Mouse (Mus musculus) hindbrain, embryonic 16.5 days (tissue): ENCODE measurements around the gene Fancd2os. TPM values are rescaled to one million over a fixed set of nuclear protein-coding genes. Genes with fewer than 3 reads are reported as not detected.

Source experiments
- ATAC-seq: fragments of 200-750 bp; cut with Nextera tagmentation; 2 replicates; pipeline ENCODE4 v1.8.0; 2017; ENCODE audit warnings: moderate TSS enrichment, moderate library complexity
- H3K27ac ChIP-seq: fragments of 300-500 bp; sonication (generic); 2 replicates; pipeline ENCODE4 v1.5.1; 2014; ENCODE audit warnings: low read depth, mild to moderate bottlenecking, control low read depth, low read length, moderate library complexity
- H3K27me3 ChIP-seq: fragments of 300-500 bp; sonication (generic); replicated peaks from 2 replicates; pipeline ENCODE4 v1.6.1; 2014; ENCODE audit warnings: low read length; ENCODE audit not compliant: control insufficient read depth, insufficient read depth
- H3K36me3 ChIP-seq: fragments of 300-500 bp; sonication (generic); 2 replicates; pipeline ENCODE4 v1.6.1; 2014; ENCODE audit warnings: mild to moderate bottlenecking, low read length, moderate library complexity, mixed read lengths; ENCODE audit not compliant: control insufficient read depth, insufficient read depth
- H3K4me1 ChIP-seq: fragments of 300-500 bp; sonication (generic); 2 replicates; pipeline ENCODE4 v1.6.1; 2014; ENCODE audit warnings: low read depth, low read length; ENCODE audit not compliant: control insufficient read depth, insufficient read depth
- H3K4me2 ChIP-seq: fragments of 300-500 bp; sonication (generic); 2 replicates; pipeline ENCODE4 v1.6.1; 2014; ENCODE audit warnings: mild to moderate bottlenecking, low read length, control low read depth, moderate library complexity
- H3K4me3 ChIP-seq: fragments of 300-500 bp; sonication (generic); 2 replicates; pipeline ENCODE4 v1.5.1; 2014; ENCODE audit warnings: mild to moderate bottlenecking, low read length, control low read depth, moderate library complexity
- H3K9ac ChIP-seq: fragments of 300-500 bp; sonication (generic); 2 replicates; pipeline ENCODE4 v1.6.1; 2014; ENCODE audit warnings: low read depth, mild to moderate bottlenecking, control low read depth, low read length, moderate library complexity
- H3K9me3 ChIP-seq: fragments of 300-500 bp; sonication (generic); 2 replicates; pipeline ENCODE4 v1.6.1; 2014; ENCODE audit warnings: mild to moderate bottlenecking, low read length, moderate library complexity; ENCODE audit not compliant: control insufficient read depth
- WGBS: fragments of 180-500 bp; shearing (Covaris S2); extraction: QIAGEN DNeasy Blood & Tissue Kit; methylation state at CpG from one replicate; pipeline ENCODE4 v1.1.7; 2014; 5-methylcytosine and 5-hydroxymethylcytosine counted together
- polyA plus RNA-seq: library from polyadenylated mRNA; unstranded; fragments of >200 nt; fragmentation: Nextera tagmentation; extraction: Ambion mirVana; gene quantifications from 2 replicates; pipeline ENCODE4 v1.2.1, GENCODE M21; 2015

Fancd2os gene
- polyA plus RNA-seq = 0.21 and 0.22 TPM in 2 replicates

GRCm38 (mm10) chr6:113600543-113601139 lies at the start of gene Fancd2os:
Gene Fancd2os (minus strand): TSS chr6:113600715.
- Histone ChIP-seq H3K4me1 (peaks cover 4% of the 10 kb centered on the region), H3K9me3 (no peaks in the 10 kb centered on the region), H3K4me2 (no peak within 1 kb of the TSS), H3K27me3 (no peaks in the 10 kb centered on the region), H3K36me3 (no peaks in the 10 kb centered on the region), H3K4me3 (no peak within 1 kb of the TSS), H3K27ac (no peak within 1 kb of the TSS), H3K9ac (0 out of 2 replicates have a peak within 1 kb of the TSS, but pooled peaks have one; percentile 1)
- no peak for ATAC-seq
- WGBS = 39% methylated on average over 23 of the region's 23 CpGs

GRCm38 (mm10) chr6:113650197-113650640 lies 49.7 kb upstream of the Fancd2os start:
- ATAC-seq = no peak
- Histone ChIP-seq H3K27me3 (no peaks in the 10 kb centered on the region), H3K27ac (no peak overlapping the region), H3K36me3 (no peaks in the 10 kb centered on the region), H3K4me2 (no peak overlapping the region), H3K9me3 (no peaks in the 10 kb centered on the region), H3K4me1 (no peaks in the 10 kb centered on the region), H3K9ac (no peak overlapping the region), H3K4me3 (no peak overlapping the region)
- WGBS = 75% methylated on average over 4 of the region's 4 CpGs

GRCm38 (mm10) chr6:113649346-113650196 lies 49.1 kb upstream of the Fancd2os start:
- ATAC-seq = no peak
- Histone ChIP-seq H3K27me3 (no peaks in the 10 kb centered on the region), H3K27ac (no peak overlapping the region), H3K9me3 (no peaks in the 10 kb centered on the region), H3K9ac (no peak overlapping the region), H3K4me3 (no peak overlapping the region), H3K4me1 (no peaks in the 10 kb centered on the region), H3K4me2 (no peak overlapping the region), H3K36me3 (no peaks in the 10 kb centered on the region)
- 81% methylated on average over 7 of the region's 7 CpGs for WGBS

- WGBS = 82% methylated on average over 8 of the region's 8 CpGs
- H3K9ac ChIP-seq = no peak overlapping the region
- no peaks in the 10 kb centered on the region for H3K27me3 ChIP-seq
- no peak overlapping the region for H3K4me3 ChIP-seq
- H3K27ac ChIP-seq = no peak overlapping the region
- no peaks in the 10 kb centered on the region for H3K36me3 ChIP-seq
- H3K4me1 ChIP-seq = no peaks in the 10 kb centered on the region
- ATAC-seq = no peak
- H3K4me2 ChIP-seq = no peak overlapping the region
- no peaks in the 10 kb centered on the region for H3K9me3 ChIP-seq
These were observed 44.3 kb upstream of the Fancd2os start for GRCm38 (mm10) chr6:113644808-113645207.

- no peaks in the 10 kb centered on the region for H3K36me3 ChIP-seq
- no peaks in the 10 kb centered on the region for H3K4me1 ChIP-seq
- H3K4me3 ChIP-seq = no peak overlapping the region
- H3K9ac ChIP-seq = no peak overlapping the region
- H3K27me3 ChIP-seq = no peaks in the 10 kb centered on the region
- no peak for ATAC-seq
- H3K4me2 ChIP-seq = no peak overlapping the region
- no peaks in the 10 kb centered on the region for H3K9me3 ChIP-seq
- 88% methylated on average over 2 of the region's 2 CpGs for WGBS
- no peak overlapping the region for H3K27ac ChIP-seq
These were observed 43.5 kb upstream of the Fancd2os start for GRCm38 (mm10) chr6:113643967-113644366.

GRCm38 (mm10) chr6:113643021-113643420 lies 42.5 kb upstream of the Fancd2os start:
- Histone ChIP-seq H3K4me1 (no peaks in the 10 kb centered on the region), H3K27me3 (no peaks in the 10 kb centered on the region), H3K4me3 (no peak overlapping the region), H3K9ac (no peak overlapping the region), H3K36me3 (no peaks in the 10 kb centered on the region), H3K4me2 (no peak overlapping the region), H3K9me3 (no peaks in the 10 kb centered on the region), H3K27ac (no peak overlapping the region)
- ATAC-seq = no peak
- WGBS = 84% methylated on average over 4 of the region's 4 CpGs

GRCm38 (mm10) chr6:113642605-113643004 lies 42.1 kb upstream of the Fancd2os start:
- H3K27me3 ChIP-seq = no peaks in the 10 kb centered on the region
- no peak overlapping the region for H3K4me2 ChIP-seq
- H3K9me3 ChIP-seq = no peaks in the 10 kb centered on the region
- H3K4me1 ChIP-seq = no peaks in the 10 kb centered on the region
- no peak overlapping the region for H3K27ac ChIP-seq
- WGBS = 85% methylated on average over 8 of the region's 8 CpGs
- no peaks in the 10 kb centered on the region for H3K36me3 ChIP-seq
- ATAC-seq = no peak
- no peak overlapping the region for H3K9ac ChIP-seq
- no peak overlapping the region for H3K4me3 ChIP-seq

- Histone ChIP-seq H3K9ac (no peak overlapping the region), H3K27me3 (no peaks in the 10 kb centered on the region), H3K9me3 (no peaks in the 10 kb centered on the region), H3K36me3 (no peaks in the 10 kb centered on the region), H3K27ac (no peak overlapping the region), H3K4me1 (no peaks in the 10 kb centered on the region), H3K4me3 (no peak overlapping the region), H3K4me2 (no peak overlapping the region)
- no peak for ATAC-seq
- 88% methylated on average over 4 of the region's 4 CpGs for WGBS
These were observed 38.7 kb upstream of the Fancd2os start for GRCm38 (mm10) chr6:113639201-113639600.

- ATAC-seq = peak; percentile 97
- H3K9ac ChIP-seq = peak within 1 kb of the TSS; percentile 69
- H3K27ac ChIP-seq = 0 out of 2 replicates have a peak within 1 kb of the TSS, but pooled peaks have one; percentile 29
- no peaks in the 10 kb centered on the region for H3K36me3 ChIP-seq
- H3K4me1 ChIP-seq = no peaks in the 10 kb centered on the region
- 8% methylated on average over 37 of the region's 37 CpGs for WGBS
- peak within 1 kb of the TSS; percentile 62 for H3K4me2 ChIP-seq
- peak within 1 kb of the TSS; percentile 47 for H3K4me3 ChIP-seq
- no peaks in the 10 kb centered on the region for H3K9me3 ChIP-seq
- H3K27me3 ChIP-seq = no peaks in the 10 kb centered on the region
These were observed 38.0 kb upstream of the Fancd2os start, which contains the start of gene Irak2 for GRCm38 (mm10) chr6:113638302-113639040. Gene Irak2 (plus strand): TSS chr6:113638467.
